ENCODE assay signal across 10 mouse cellular contexts in genomic region chr11:109652505-109652904, GRCm38 (mm10). TPM values are rescaled to one million over a fixed set of nuclear protein-coding genes. Genes with fewer than 3 reads are reported as not detected.
DNase-seq lines count a peak whose midpoint lies in the region; ATAC-seq lines count a peak whose summit lies in the region.
"Had no signal": no experiment of that assay in that cellular context is flagged by ENCODE, and none has a peak within 500 bp of the region (broad histone marks: within the 10 kb centered on the region; RNA-seq: fewer than 3 reads in every experiment).

No protein-coding gene starts in this region.

- peak overlapping the region; percentile 69 for H3K4me3 ChIP-seq in kidney, embryonic 14.5 days (ENCODE audit: low read length)
- peak overlapping the region; percentile 98 for H3K4me3 ChIP-seq in embryonic facial prominence, embryonic 10.5 days
- peak overlapping the region; percentile 87 for H3K4me3 ChIP-seq in hindbrain, embryonic 16.5 days (ENCODE audit: low read length)
- H3K4me3 ChIP-seq in midbrain, embryonic 13.5 days (replicated peaks), result peak overlapping the region; percentile 97

- no peaks in the 10 kb centered on the region for H3K27me3 ChIP-seq in kidney, embryonic 14.5 days (ENCODE audit: control insufficient read depth, insufficient read depth, low read length)
- H3K27me3 ChIP-seq in embryonic facial prominence, embryonic 10.5 days (replicated peaks; ENCODE audit: low read depth, poor library complexity, severe bottlenecking), result no peaks in the 10 kb centered on the region
- H3K27me3 ChIP-seq in hindbrain, embryonic 16.5 days (replicated peaks; ENCODE audit: control insufficient read depth, insufficient read depth, low read length), result no peaks in the 10 kb centered on the region
- H3K27me3 ChIP-seq in midbrain, embryonic 13.5 days, result no peaks in the 10 kb centered on the region
- H3K27me3 ChIP-seq: Patski had no signal

- peak overlapping the region; percentile 84 for H3K4me2 ChIP-seq in kidney, embryonic 14.5 days (replicated peaks; ENCODE audit: low read depth, low read length)
- H3K4me2 ChIP-seq in hindbrain, embryonic 16.5 days (ENCODE audit: low read length), result peak overlapping the region; percentile 92
- peak overlapping the region; percentile 88 for H3K4me2 ChIP-seq in midbrain, embryonic 13.5 days (replicated peaks)

- peaks cover 22% of the 10 kb centered on the region for H3K4me1 ChIP-seq in kidney, embryonic 14.5 days (ENCODE audit: control insufficient read depth, insufficient read depth, low read length)
- H3K4me1 ChIP-seq in embryonic facial prominence, embryonic 10.5 days, result peaks cover 45% of the 10 kb centered on the region
- H3K4me1 ChIP-seq in hindbrain, embryonic 16.5 days (ENCODE audit: control insufficient read depth, insufficient read depth, low read depth, low read length), result peaks cover 37% of the 10 kb centered on the region
- peaks cover 54% of the 10 kb centered on the region for H3K4me1 ChIP-seq in midbrain, embryonic 13.5 days (replicated peaks)

- no peak for ATAC-seq in kidney, embryonic 14.5 days (ENCODE audit: low FRiP score, low TSS enrichment)
- ATAC-seq in hindbrain, embryonic 16.5 days, result no peak
- no peak for ATAC-seq in midbrain, embryonic 13.5 days
- ATAC-seq: Patski had no signal

- no peak overlapping the region for H3K27ac ChIP-seq in kidney, embryonic 14.5 days (ENCODE audit: low read depth, low read length)
- no peak overlapping the region for H3K27ac ChIP-seq in embryonic facial prominence, embryonic 10.5 days (replicated peaks)
- no peak overlapping the region for H3K27ac ChIP-seq in hindbrain, embryonic 16.5 days (ENCODE audit: low read depth, low read length)
- no peak overlapping the region for H3K27ac ChIP-seq in midbrain, embryonic 13.5 days

- 57% methylated on average over 6 of the region's 6 CpGs for WGBS in kidney, embryonic 14.5 days
- WGBS in embryonic facial prominence, embryonic 10.5 days, result 71% methylated on average over 6 of the region's 6 CpGs
- 46% methylated on average over 6 of the region's 6 CpGs for WGBS in hindbrain, embryonic 16.5 days
- WGBS in midbrain, embryonic 13.5 days, result 56% methylated on average over 6 of the region's 6 CpGs

- H3K9ac ChIP-seq in kidney, embryonic 14.5 days (ENCODE audit: low read depth, low read length), result peak overlapping the region; percentile 97; the same call in 1 of the 2 replicates
- peak overlapping the region; percentile 92 for H3K9ac ChIP-seq in hindbrain, embryonic 16.5 days (ENCODE audit: low read depth, low read length)
- H3K9ac ChIP-seq in midbrain, embryonic 13.5 days (replicated peaks), result peak overlapping the region; percentile 97

- no peaks in the 10 kb centered on the region for H3K9me3 ChIP-seq in kidney, embryonic 14.5 days (ENCODE audit: control insufficient read depth, low read length)
- no peaks in the 10 kb centered on the region for H3K9me3 ChIP-seq in embryonic facial prominence, embryonic 10.5 days
- no peaks in the 10 kb centered on the region for H3K9me3 ChIP-seq in hindbrain, embryonic 16.5 days (ENCODE audit: control insufficient read depth, low read length)
- H3K9me3 ChIP-seq in midbrain, embryonic 13.5 days, result no peaks in the 10 kb centered on the region

- H3K36me3 ChIP-seq in kidney, embryonic 14.5 days (ENCODE audit: control insufficient read depth, insufficient read depth, low read length), result peaks cover 39% of the 10 kb centered on the region
- H3K36me3 ChIP-seq in embryonic facial prominence, embryonic 10.5 days (replicated peaks), result peaks cover 44% of the 10 kb centered on the region
- H3K36me3 ChIP-seq in hindbrain, embryonic 16.5 days (ENCODE audit: control insufficient read depth, insufficient read depth, low read length), result peaks cover 8% of the 10 kb centered on the region
- peaks cover 38% of the 10 kb centered on the region for H3K36me3 ChIP-seq in midbrain, embryonic 13.5 days

- no peak for DNase-seq in kidney, postnatal 25 days
- no peak for DNase-seq in embryonic facial prominence, embryonic 10.5 days (ENCODE audit: low spot score)
- DNase-seq in urinary bladder, postnatal 4 days (ENCODE audit: low spot score in 2 of 2), result no peak
- no peak for DNase-seq in urinary bladder, postnatal 14 days (ENCODE audit: low spot score)
- no peak for DNase-seq in adrenal gland, adult 18-20 months (ENCODE audit: low spot score in 2 of 2)
- DNase-seq: left cerebral cortex, postnatal 4 days had no signal

RNA-seq across cellular contexts. Expression of gene Prkar1a, which starts 3.3 kb away (rescaled TPM):
- polyA plus RNA-seq in kidney, embryonic 14.5 days (2014; fragmentation: Nextera tagmentation; extraction: Ambion mirVana), result 273 and 367 TPM in 2 replicates
- polyA plus RNA-seq in embryonic facial prominence, embryonic 10.5 days (2016; fragmentation: Nextera tagmentation; extraction: Ambion mirVana), result 328 and 349 TPM in 2 replicates
- 475 and 504 TPM in 2 replicates for polyA plus RNA-seq in hindbrain, embryonic 16.5 days (2015; fragmentation: Nextera tagmentation; extraction: Ambion mirVana)
- polyA plus RNA-seq in midbrain, embryonic 13.5 days (2015; fragmentation: Nextera tagmentation; extraction: Ambion mirVana), result 471 and 522 TPM in 2 replicates
- total RNA-seq in adrenal gland, adult 18-20 months (2021), result 100 to 1,000 TPM; 376 to 457 TPM

RNA-seq across cellular contexts. Expression of gene Wipi1, which starts 40.7 kb away (rescaled TPM):
- polyA plus RNA-seq in kidney, embryonic 14.5 days (2014; fragmentation: Nextera tagmentation; extraction: Ambion mirVana), result 15.0 and 19.6 TPM in 2 replicates
- 20.7 and 25.3 TPM in 2 replicates for polyA plus RNA-seq in embryonic facial prominence, embryonic 10.5 days (2016; fragmentation: Nextera tagmentation; extraction: Ambion mirVana)
- polyA plus RNA-seq in hindbrain, embryonic 16.5 days (2015; fragmentation: Nextera tagmentation; extraction: Ambion mirVana), result 18.9 and 21.2 TPM in 2 replicates
- polyA plus RNA-seq in midbrain, embryonic 13.5 days (2015; fragmentation: Nextera tagmentation; extraction: Ambion mirVana), result 12.2 and 12.8 TPM in 2 replicates
- total RNA-seq in adrenal gland, adult 18-20 months (2021), result 10 to 100 TPM; 18.1 to 28.9 TPM
